Mouse (Mus musculus) c-Kit-negative CD71-positive TER-119-positive erythroid progenitor cells, embryonic 14.5 days (primary cell): ENCODE measurements at regions not wholly inside any gene's neighbourhood (a gene's known extent, or its start where the extent isn't known, plus 50 kb on each side); places are given as distances from the start of the nearest gene placed in this dataset.
"Not testable (repeated sequence)": the region's sequence is repeated elsewhere in the genome, so short reads cannot be mapped to it uniquely, and the experiment has no call there.

Experiments
- DNase-seq: peaks from one replicate; pipeline ENCODE4 v3.0.0-alpha.2; 2013; ENCODE audit warnings: low read depth, low spot score

DNA sequence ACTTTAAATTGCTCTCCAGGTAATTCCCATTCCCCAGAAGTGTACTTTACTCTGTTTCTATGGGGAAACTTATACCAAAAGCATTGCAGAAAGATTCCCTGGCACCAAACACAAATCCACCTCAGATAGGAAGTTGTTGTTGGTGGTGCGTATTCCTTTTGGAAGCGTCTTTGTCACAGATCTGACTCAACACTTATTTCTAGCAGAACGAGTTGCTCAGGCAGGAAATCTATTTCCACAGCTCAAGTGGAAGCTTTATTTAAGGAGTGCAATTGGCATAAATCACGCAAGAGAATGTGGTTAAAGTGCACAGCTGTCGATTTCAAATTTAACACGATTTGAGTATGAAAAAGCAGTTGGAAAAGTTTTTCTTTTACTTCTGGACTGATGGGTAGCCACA, 436.9 kb upstream of the Ghitm start:
- DNase-seq, result no peak

DNA sequence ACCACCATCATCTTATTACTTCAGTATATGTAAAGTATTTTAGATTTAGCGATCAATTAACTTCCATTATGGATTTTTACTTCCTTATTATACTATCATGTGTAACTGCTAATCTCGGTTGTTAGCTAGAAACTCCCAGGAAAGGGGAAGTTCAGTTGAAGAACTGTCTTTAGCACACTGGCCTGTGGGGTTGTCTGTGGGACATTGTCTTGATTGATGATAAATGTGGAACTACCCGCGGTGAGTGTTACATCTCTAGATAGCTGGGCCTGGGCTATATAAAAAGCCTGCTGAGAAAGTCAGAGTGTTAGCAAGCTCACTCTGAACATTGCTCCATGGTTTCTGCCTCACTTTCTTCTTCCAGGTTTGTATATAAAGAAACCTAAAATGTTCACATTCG, 423.2 kb upstream of the Ghitm start:
- DNase-seq, result no peak

DNA sequence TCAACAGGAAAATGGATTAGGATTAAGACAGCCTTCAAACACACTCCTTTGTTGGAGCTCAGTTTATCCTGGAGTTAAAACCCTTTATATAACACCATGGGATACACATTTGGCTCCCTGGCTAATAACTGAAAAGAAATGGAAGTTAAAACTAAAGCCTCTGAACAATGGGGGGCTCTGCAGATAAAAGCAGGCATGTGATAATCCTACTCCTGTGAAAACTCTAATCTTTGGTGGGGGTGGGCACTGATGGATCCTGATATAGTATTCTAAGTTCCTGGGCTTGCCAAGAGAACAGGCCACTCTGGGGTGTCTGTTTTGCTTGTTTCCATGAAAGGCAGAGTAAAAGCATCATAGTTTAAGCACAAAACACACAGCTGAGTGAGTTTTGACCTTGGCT, 388.5 kb upstream of the Ghitm start:
- no peak for DNase-seq

DNA sequence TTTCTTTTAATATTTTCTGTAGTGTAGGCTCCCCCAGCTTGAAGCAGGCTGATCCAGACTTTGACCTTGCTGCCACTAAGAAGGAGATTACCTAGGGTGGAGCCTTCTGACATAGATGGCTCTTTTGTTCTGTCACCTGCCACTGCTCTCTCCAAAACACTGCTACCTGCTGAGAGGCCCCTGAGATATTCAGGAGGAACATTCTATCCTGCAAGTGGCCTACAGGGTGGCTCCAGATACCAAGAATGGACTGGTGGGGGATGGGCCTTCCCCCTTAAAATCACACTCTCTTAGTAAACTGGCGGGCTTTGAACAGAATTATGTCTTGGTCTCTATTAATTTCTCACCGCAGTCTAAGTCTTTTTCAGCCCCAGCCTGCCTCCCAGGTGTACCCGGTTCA, 385.6 kb upstream of the Ghitm start:
- DNase-seq, result not testable (repeated sequence)

DNA sequence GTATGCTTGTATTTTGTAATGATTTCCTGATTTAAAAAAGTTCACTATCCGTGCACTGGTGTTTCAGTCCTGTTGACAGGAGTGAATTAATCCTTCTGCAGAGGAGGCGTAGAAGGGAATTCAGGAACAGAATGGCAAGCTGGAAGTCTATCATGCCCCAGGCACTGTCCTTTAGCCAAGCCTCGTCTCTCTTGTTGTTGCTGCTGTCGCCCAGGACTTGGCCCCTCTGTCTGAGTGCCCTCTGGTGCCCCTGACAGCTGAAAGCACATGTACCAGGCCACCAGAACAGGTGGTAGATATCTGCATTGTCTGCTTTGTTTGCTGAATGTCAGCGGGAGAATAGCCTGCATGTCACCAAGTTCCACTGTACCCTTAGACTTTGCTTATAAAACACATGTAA, 370.2 kb upstream of the Ghitm start:
- no peak for DNase-seq

DNA sequence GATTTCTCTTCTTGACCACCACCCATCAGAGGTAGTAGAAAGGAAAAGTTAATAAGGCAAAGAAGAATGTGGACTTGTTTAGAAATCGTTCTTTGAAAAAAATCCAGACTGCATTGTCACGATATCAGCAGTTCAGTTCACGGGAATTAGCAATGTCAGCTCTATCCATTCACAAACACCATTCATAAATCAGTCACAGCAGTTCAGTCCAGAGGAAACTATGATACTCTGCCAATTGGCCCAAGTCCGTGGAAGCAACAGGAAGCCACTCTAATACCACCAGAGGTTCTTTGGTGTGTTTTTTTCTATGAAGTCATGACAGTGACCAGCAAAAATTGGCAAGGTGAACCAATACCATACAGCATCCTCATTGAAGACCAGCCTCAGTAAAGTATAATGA, 355.6 kb upstream of the Ghitm start:
- no peak for DNase-seq

DNA sequence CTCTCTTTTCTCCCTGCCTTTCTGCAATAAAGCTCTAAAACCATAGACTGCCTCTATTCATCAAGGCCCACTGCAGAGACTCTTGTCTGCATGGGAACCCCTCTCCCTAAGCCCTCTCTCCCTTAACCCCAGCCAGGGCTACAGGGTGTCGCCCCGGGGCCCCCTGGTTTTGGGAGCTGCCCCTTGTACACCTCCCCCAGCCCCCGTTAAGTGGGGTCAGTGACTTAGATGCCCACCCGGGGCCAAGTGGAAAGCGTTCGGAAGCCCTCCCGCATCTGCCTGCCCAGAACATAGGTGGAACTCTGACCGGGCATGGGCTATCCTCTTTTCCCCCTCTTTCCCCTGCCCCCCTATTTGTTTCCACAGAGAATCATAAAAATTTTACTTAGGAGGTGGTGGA, 350.2 kb upstream of the Ghitm start:
- DNase-seq, result no peak

DNA sequence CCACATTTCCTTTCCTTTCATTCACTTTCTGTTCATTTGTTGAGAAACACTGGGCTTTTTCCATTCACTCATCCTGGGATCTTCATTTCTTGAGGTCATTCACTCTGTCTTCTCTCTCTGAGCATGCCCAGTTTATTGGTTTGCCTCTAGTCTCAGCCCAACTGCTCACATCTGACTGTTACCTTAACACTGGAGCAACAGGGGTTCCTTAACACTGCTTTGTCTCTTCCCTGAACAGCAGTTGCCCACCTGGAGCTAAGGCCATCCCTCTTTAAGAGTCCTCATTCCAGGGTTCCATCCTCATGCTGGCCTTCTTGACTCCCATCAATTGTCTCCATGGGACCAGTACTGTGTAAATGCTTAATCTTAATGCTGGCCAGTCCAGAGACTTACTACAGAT, 342.5 kb upstream of the Ghitm start:
- DNase-seq, result no peak

DNA sequence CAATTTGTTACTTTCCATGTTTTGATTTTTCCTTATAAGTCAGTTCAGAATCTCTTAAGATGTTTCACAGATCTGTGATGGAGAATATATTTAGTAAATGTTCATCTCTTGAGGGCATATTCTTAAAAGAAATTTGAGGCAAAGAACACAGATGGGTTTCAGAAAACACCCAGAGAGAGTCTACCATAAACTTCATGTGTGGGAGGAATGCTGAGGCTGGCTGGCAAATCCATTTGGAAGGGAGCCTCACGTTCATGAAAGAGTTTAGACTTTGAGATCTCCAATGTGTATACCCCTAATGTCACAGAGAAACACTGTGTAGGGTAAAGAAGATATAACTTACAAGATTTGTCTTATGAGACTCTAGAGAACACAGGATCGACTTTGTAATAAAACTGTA, 333.6 kb upstream of the Ghitm start:
- no peak for DNase-seq

DNA sequence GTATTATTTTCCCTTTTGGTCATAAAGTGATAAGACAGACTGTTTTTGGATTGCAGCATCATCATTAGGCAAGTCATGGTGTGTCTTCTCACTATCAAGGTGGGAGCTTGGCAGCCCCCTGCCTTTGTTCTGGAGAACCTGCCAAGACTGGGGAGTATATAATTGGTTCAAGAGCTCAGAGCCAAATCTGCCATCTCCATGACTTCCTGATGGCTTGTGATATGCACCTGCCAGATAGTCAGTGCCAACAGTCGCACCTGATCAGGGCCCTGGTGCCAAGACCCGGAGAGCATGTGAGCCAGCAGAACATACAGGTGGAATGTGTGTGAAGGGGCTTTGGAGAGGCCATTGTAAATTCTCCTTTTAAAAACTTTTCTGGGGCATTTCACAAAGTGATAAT, 305.8 kb upstream of the Ghitm start:
- DNase-seq, result no peak

DNA sequence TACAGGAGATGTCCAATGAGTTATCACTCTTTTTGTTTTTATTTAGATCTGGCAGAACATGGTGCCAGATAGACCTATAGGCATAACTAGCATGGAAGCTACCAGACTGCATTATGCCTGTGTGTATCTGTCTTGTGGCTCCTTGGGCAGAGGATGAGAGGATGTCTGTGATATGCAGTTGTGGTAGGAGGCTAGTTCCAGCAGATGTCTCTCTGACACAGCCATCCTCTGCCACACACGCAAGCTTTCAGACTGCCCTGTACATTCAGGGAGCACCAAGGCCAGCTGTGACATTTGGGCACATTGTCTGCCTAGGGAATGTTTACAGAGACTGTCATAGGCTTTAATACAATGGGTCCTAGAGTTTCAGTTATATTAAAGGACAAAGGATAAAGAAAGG, 295.6 kb upstream of the Ghitm start:
- DNase-seq, result no peak

DNA sequence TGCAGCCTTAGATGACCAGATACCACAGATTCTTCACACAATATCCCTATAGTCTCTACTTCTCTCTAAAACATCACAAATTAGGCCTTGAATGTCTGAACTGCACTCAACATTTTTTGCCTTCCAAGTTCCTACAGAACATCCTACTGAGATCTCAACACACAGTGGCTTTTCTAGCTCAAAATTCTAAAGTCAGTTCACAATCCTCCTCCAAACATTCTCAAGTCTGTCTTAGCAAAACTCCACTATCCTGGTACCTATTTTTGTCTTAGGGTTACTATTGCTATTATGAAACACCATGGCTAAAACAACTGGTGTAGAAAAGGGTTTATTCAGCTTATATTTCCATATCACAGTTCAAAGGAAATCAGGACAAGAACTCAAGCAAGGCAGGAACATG, 290.4 kb upstream of the Ghitm start:
- no peak for DNase-seq

DNA sequence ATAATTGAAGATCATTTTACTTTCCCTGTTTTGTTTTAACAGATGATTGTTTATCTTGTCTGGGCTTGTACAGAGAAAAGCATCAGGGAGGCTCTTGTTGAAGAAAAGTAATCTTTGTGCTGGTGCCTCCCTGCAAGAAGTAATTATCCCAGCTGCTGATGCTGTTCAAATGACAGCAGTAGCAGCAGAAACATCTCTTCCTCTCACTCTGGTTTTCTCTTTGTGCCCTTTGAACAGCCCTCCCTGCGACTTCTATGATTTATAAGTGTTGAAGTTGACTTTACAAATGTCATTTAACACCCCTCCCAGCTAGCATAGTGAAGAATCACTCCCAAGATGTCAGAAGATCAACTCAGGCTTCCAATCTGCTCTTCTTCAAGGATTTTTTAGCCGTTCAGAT, 286.5 kb upstream of the Ghitm start:
- no peak for DNase-seq

DNA sequence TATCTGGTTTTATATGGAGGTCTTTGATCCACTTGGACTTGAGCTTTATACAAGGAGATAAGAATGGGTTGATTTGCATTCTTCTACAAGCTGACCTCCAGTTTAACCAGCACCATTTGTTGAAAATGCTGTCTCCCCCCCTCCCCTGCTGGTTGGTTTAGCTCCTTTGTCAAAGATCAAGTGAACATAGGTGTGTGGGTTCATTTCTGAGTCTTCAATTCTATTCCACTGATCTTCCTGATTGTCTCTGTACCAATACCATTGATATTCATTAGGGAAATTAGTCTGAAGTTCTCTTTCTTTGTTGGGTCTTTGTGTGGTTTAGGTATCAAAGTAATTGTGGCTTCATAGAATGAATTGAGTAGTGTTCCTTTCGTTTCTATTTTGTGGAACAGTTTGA, 277.5 kb upstream of the Ghitm start:
- not testable (repeated sequence) for DNase-seq

DNA sequence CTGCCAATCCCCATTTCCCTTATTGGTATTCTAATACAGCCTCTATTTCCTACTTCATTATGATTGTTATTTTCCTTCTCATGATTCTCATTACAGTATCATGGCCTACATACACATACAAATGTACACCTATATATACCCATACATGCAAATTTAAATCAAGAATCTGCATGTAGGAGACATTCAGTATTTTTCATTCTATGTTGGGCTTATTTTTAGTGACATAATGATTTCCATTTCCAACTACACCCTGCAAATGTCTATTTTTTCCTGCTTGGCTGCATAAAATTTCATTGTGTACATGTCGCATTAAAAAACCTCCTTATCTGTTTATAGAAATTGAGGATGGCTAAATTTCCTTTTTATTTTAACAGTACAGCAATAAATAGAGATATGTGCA, 236.9 kb upstream of the Ghitm start:
- no peak for DNase-seq

DNA sequence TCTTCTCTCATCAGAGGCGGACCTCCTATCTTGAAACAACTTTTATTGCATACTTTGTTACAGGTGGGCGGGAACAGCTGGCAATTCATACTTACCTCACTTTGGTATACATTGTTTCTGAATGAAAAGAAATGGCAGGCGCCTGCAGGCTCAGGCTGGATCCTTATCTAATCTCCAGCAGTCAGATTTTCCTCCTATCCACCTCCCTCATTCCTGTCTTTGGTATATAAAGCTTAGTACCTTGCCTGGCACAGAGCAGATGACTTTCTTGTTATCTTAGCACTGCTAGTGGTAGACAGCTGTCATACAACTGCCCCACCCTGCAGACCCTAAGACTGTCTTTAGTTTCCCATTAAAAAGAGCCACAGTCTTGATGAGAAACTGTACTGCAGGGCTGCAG, 226.8 kb upstream of the Ghitm start:
- no peak for DNase-seq

DNA sequence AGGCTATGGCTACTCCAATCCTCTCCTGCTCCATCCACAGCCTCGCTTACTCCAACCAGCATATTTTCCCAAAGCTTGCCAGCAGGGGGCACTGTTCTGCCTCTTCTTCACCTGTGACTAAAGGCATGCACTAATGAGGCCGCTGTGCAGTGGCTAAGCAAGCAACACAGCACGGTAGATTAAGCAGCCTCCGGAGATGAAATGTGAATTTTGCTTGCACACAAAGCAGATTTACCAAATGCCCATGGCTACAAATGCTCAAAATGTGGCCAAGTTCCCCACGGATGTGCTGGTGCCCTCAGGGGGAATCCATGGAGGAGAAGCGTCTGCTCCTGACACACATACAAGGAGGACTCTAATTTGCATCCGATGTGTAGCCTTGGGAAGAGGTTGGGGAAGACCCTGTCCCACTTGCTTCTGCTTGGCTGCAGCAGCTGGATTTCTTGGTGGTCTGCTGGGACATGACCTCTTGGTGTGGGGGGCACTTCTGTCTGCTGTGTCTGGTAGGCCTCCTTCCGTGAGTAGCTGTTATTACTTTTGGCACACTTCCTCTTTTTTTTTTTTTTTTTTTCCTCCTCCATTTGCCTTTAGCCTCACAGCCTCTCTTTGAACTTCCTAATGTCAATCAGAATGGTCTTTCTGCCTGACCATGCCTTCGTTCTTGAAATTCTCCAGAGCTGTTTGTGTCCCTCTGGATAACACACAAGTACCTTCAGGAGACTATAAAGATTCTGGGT, 221.1 kb upstream of the Ghitm start:
- DNase-seq, result peak; percentile 1

DNA sequence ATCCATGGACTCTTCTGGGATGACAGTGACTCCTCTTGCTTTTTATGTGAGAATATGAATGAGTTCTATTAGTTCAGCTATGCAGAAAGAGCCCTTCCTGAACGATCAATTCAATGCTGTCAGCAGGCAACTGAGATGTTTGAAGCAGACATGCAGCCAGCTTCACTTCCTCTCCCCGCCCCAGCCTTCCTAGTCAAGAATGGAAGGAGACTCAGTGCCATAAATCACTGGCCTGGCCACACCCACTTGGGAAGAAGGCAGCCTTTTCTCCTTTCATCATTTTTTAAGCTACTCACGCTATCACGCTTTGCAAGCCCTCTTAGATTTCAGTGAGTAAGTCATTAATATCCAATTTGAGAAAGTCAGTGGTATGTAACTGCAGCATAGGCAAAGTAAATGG, 188.3 kb upstream of the Ghitm start:
- no peak for DNase-seq

DNA sequence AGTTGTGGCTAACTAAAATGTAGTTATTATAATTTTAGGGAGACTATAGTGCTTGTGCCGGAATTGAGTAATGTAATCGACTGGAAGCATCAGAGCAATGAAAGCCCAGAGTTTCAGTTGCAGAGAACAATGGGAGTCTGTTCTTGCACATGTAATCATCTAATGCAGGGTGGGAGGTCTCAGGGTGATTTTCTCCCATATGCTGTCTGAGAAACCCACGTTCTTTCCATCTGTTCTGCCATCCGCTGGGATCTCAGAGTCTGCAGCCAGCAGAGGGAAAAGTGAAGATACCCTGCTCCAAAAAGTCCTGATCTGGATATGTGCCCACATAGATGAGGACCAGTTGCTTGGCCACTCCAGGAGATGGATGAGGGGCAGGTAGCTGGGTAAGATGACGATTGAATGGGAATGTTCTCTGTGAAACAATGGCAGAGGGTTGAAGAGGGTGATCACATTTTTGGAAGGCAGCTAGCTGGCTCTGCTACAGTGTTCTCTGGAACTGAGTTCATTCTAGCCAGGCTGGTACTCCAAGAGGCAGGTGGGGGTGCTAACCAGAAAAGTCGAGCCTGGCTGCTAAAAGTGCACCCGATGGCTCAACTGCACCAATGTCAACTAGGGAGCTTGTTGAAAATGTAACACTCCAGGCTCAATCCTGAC, 180.3 kb upstream of the Ghitm start:
- DNase-seq, result no peak

DNA sequence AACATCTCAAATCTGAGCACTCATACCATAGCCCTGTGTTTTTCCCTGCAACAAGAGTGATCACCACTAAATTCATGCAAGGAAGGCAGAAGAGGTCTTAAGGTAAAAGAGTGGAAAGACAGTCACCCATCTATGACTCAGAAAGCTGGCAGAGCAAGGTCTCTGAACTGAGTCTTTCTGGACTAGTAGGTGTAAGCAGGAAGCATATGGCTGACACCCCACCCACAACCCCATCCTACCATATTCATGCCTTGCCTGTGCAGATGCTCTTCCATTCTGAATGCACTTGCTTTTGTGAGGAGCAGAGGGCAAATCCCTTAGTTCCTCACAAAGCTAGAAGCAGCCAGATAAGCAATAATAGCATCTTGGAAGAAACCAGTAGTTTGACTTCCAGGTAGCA, 178.8 kb upstream of the Ghitm start:
- no peak for DNase-seq

DNA sequence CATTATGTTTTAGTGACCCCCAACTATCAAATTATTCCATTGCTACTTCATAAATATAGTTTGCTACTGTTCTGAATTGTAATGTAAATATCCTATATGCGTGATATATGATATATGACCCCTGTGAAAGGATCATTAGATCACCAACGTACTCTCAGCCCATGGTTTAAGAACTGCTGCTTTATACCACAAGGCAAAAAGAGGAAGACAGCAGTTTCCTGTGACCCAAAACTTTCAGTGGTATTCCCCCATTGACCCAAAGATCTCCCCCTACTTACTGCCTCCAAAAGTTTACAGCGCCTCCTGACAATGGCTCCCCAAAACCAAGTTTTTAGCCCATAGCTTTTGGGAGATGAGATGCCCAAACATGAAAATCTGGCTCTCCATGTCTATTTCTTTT, 177.8 kb upstream of the Ghitm start:
- no peak for DNase-seq

DNA sequence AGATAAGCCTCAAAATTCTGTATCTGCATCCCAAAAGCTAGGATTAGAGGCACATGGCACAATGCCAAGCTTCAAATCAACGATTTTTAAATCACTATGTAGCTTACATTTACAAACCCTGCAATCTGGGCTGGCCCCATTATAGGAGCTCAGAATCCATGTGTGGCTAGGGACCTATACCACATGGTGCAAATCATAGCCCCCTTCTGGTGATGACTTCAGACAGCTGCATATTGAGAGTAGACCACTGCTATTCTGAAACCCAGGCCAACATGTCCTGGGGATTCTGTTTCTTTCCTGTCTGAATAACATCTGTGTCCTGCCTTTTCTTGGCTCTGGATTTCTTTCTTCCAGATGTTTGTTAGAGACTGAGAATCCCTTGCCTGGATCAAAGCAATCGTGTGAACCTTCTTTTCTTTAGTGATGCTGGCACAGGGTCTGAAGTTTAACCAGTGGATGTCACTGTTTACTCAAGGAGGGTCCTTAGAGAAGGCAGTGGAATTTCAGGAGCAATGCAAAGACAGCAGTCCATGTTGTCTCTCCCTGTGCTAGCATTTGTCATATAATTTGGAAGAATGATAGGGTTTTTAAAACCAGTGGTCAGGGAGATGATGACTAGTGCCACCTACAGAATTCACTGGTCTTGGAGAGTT, 171.7 kb upstream of the Ghitm start:
- DNase-seq, result no peak

DNA sequence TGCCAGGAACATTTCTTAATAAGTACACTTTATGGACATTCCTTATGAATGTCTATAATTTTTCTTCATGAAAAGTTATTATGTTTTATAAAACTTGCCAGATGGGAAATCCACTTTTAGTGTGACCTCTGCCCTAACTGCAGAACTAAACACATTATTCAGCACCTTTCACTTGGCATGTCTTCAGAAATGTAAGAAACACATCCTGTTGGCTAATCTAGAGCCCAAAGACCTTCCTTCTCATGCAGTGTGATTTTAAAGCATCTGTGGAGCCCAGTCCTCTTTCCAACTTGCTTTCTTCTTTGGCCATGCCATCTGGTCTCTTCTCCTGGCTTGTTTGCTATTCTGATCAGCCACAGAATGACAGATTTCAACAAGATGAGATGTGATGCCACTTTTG, 163.6 kb upstream of the Ghitm start:
- no peak for DNase-seq
